Mouse (Mus musculus) mature B cell (primary cell): ENCODE measurements around the gene Cnpy4.
"Not testable (repeated sequence)": the region's sequence is repeated elsewhere in the genome, so short reads cannot be mapped to it uniquely, and the experiment has no call there.

Experiments used
- in situ Hi-C: fragments of 300-500 bp; cut with MboI; formaldehyde crosslinking; loops from 2 replicates; pipeline ENCODE4 v1.14.3; 2019

The Cnpy4 gene

DNA sequence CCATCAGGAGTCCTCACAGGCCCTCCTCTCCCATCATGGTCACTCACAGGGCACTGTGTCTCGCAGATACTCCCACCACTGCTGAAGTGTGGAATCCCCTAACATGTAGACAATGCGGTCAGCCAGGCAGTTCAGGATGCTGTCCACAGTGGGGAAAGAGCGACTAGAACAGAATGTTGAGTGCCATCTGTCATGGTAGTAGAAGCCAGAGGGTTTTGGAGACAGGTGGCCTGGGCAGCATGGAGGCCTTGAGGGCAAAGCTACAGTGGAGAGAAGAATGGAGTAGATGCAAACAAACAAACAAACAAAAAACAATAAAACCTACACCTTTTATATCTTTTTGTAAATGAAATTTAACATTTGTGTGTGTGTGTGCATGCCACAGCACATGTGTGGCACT lies 14.8 kb downstream of the Cnpy4 start:
- in situ Hi-C loops = no loop called here

DNA sequence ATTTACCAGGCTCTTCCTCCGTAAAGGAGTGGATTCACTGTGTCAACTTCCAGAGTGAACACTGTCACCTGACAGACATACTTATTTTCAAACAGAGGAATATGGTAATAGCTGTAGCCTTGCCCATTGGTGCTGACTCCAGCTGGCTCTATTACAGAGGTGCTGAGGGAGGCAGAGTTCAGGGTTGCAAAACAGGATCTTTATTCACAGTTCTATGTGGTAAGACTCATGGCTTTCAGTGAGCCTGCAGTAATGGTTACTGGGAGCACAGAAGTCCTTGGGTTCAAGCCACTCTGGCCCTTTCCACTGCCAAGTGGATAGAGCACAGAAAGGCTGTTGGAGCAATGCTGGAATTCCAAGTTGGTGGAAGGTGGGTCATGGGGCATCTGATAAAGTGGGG lies 20.0 kb downstream of the Cnpy4 start:
- in situ Hi-C loops = no loop called here

DNA sequence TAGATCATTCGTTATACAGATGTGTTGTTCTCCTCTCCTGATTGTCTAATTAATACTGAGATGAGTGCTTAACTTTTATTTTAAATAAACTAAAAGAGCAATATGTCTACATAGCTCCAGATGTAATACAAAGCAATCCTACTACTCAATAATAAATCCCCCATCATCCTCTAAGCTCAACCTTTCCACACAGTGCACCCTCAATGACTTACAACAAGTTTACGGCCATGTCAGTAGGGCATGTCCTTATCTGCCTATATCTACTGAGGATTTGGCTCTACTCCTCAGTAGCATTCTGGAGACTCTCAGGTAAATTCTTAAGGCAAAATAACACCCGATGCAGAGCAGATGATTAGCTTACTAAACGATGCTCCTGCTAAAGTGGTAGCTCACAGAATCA lies 20.6 kb downstream of the Cnpy4 start:
- in situ Hi-C loops = no loop called here

DNA sequence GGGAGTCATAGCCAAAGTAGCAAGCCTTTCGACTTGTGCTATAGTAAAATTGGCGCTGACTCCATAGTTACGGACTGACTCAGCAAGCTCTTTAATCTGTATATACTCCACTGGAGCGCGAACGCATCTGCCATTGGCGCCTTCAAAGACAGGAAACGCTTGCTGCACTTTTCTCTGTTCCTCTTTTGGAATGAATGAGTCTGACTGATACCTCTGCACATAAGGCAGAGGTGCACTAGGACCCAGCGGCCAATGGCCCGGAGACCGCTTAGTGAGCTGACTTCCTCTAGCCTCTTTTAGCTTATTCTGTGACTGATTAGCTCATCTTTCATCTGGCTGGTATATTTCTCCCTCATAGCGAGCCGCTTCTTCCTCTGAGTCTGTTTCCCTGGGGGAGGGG lies 29.3 kb downstream of the Cnpy4 start:
- in situ Hi-C loops = not testable (repeated sequence)

DNA sequence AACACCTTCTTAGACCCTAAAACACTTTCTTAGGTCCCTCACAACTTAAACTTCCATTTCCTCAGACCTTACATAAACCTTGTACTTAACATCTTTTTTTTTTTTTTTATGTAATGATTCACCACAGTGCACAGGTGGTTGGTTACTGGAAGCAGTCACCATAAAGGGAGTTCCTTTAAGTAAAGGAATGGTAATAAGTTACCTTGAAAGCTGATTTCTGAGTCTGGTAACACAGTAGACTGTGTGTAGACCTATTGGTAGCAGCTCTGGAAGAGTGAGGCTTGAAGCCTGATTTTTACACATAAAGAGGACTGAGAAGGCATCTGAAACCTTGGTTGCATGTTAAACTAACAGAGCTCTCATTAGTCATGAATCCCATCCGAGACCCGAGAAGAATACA lies 32.6 kb downstream of the Cnpy4 start:
- in situ Hi-C loops = no loop called here

DNA sequence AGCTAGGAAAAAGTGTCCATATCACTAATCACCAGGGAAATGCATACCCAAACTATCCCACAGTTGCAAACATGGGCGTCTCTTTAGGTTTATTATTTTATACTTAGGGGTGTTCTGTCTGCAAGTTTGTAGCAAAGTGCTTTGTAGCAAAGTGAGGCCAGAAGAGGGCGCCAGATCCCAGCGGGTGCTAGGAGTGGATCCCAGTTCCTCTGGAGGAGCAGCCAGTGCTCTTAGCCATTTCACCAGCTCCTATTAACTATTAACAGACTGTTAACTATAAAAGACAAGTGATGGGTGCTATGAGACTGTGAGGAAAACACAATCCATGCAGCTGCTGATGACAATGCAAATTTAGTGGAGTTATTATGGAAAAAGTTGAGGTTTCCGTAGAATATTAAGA lies 34.8 kb downstream of the Cnpy4 start:
- in situ Hi-C loops = no loop called here

DNA sequence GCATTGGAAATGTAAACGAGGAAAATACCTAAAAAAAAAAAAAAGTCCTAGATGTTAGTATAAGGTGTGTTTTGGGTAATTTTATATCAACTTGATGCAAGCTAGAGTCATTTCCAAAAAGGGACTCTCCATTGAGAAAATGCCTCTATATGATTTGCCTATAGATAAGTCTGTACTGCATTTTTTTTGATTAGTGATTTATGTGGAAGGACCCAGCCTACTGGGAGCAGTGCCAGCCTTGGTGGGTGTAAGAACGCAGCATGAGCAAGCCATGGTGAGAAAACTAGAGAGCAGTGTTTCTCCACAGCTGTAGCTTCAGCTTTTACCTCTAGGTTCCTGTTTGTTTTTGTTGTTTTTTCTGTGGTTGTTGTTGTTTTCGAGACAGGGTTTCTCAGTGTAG lies 36.0 kb downstream of the Cnpy4 start:
- in situ Hi-C loops = no loop called here

DNA sequence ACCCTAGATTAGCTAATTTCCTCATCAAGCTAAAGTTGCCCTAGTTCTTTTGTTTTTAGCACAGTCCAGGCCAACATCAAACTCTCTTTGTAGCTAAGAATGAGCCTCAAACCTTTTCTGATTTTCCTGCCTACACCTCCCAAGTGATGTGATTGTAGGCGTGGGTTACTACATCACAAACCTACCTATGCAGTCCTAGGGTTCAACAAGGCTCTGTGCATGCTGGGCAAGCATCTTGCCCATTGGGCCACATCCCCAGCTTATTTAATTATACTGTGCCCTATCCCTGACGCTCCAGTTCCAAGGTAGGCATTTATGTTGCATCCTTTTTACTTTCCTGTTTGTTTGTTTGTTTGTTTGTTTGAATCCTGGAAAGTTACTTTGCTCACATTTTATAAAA lies 38.4 kb downstream of the Cnpy4 start, which contains the start of gene Nxpe5:
Gene Nxpe5, plus strand, starts transcription at position 199 of the 400 bp plus-strand sequence.
- in situ Hi-C loops = no loop called here

DNA sequence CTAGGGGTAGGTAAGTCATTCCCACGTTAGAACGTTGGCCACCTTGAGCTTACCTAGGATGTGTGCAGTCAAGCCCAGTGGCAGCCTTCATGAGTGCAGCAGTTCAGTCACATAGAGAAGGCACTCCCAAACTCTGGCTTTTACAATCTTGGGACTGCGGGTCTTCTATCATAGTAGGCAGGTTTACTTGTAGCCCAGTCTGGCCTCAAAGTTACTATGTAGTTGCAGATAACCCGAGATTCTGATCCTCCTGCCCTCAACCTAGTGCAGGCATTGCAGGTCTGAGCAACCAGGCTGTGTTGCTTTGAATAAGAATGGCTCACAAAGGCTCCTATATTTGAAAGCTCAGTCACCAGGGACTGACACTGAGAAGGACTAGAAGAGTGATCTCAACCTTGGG lies 39.2 kb downstream of the Cnpy4 start:
- in situ Hi-C loops = no loop called here

DNA sequence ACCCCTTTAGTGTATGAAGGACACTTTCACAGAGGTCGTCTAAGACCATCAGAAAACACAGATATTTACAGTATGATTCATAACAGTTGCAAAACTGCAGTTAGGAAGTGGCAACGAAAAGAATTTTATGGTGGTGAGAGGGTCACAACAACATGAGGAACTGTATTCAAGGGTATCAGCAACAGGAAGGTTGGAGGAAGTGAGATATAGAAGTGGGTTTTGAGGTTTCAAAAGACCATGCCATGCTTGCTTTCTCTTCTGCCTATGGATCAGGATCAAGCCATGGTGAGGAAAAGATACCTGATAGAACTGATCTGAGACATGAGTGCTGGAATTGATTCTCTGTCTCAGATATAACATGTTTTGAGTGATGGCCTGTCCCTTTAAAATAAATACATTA lies 40.1 kb downstream of the Cnpy4 start:
- in situ Hi-C loops = no loop called here

DNA sequence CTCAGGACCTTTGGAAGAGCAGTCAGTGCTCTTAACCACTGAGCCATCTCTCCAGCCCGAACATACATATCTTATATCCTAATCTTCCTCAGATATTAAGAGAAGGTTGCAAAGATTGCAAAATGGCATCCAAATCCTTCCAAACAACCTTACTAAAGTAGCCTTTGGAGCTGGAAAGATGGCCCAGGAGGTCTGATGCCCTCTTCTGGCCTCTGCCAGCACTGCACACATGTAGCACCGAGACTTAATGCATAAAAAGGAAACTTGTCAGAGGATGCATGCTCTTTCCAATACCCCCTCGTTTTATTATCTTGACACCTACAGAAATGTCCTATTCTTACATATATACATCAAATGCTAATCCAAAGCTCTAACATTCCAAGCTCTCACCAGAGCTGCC lies 40.7 kb downstream of the Cnpy4 start:
- in situ Hi-C loops = no loop called here

DNA sequence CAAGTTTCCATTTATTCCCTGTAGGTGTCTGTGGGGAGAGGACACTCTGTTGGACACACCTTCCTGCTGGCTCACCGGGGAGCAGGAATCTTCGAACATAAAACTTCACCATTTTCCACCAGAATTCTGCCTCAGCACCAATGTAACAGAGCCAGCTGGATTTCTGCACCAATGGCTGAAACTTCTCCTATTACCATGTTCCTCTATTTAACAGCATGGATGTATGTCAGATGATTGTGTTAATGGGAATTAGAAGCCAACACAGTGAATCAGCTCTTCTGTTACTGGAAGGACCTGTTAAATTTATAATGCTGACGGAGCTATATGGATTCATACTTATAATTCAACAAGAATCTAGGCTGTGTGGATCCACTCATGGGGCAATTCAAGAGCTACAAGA lies 42.2 kb downstream of the Cnpy4 start:
- in situ Hi-C loops = no loop called here

DNA sequence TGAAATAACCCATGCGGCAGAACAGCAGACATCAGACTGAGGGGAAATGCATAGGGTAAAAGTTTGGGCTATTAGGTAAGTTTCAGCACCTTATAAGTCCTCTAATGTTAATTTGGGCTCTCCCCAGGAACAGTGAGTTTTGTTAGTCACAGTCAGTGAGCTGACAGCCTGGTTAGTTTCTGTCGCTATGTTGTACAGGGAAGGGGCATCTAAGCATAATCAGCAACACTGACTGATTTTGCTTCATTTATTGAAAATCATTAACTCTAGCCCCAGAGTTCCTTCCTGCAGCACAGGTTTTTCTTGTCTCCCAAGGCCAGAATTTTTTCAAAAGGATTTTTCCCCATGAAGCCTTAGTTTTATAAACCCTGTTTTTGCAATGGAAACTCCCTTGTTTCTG lies 46.5 kb downstream of the Cnpy4 start:
- in situ Hi-C loops = no loop called here

DNA sequence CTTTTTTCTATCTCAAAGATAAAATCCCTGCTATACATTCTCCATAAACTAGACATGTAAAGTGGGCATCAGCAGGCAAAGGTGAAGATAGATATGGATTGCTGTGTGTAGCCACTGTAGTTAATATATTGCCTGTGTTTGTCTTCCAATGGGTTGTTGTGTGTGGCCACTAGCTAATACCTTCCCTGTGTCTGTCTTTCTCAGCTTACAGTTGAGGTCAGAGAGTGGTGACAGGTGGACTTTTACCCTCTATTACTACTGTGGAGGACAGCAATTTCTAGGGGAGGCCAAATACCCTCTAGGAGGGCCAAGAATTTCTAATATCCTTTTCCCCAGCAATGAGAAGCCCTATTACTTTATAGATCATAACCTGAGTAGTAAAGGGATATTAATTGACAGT lies 46.9 kb downstream of the Cnpy4 start:
- in situ Hi-C loops = no loop called here

DNA sequence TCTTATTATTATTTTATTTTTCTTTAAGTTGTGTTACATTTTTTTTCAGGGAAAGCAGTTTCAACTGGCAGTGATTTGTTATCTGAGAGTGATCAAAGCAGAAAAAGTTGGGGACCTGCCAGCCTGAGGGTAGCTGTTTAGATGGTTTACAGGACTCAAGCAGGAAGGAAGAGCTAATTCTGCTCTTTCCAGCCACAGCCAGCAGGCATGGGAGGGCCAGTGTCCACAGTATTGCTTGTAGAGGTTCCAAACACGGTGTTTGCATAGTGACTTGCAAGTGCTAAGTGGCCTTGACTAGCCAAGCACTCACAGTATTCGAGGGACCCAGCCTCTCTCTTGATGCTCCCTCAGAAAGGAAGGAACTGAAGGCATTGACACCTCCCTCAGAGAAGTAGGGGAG lies 54.2 kb downstream of the Cnpy4 start:
- in situ Hi-C loops = no loop called here
